Mouse (Mus musculus) layer of hippocampus, adult 2 months (tissue): ENCODE measurements around the gene Nrp1. TPM values are rescaled to one million over a fixed set of nuclear protein-coding genes. Genes with fewer than 3 reads are reported as not detected.

Experiments
- DNase-seq, 2 experiments: peaks; one replicate each; pipeline ENCODE4 v3.0.0; 2022; ENCODE audit warnings: low spot score in 2 of 2
- H3K27ac ChIP-seq: fragments of 200-600 bp; 2 replicates; pipeline ENCODE4 v1.8.1; 2022
- H3K4me3 ChIP-seq: fragments of 200-600 bp; 2 replicates; pipeline ENCODE4 v1.8.1; 2022; ENCODE audit warnings: mild to moderate bottlenecking
- CTCF ChIP-seq: fragments of 200-600 bp; conservative IDR thresholded peaks from 2 replicates; pipeline ENCODE4 v1.8.1; 2022; ENCODE audit warnings: antibody characterized with exemption, mild to moderate bottlenecking, moderate library complexity
- total RNA-seq, 2 experiments: library from RNA; stranded (reverse); gene quantifications; 2 replicates each; pipeline ENCODE4 v1.2.3; 2021

Gene Nrp1
- total RNA-seq, 2 experiments from 2014 or later, result 98.8 to 106 TPM

DNA sequence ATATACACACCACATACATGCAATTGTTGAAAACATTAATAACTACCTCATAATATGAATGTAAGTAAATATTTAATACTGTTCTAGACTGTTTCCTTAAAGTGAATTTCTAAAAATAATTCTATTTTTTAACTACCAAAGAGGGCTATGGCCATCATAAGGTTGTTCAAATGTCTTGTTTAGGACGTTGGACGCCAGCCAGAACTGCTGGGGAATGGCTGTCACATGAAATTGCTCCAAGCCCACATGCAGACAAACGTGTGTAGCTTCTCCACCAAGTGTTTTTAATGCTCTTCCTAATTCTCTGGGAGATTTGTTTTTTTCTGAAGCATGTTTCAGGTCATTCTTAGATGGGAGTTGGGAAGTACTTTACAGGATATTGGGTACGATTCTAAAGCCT lies 55.0 kb downstream of the Nrp1 start:
- TF ChIP-seq CTCF, result no peak
- H3K4me3 ChIP-seq, result no peak overlapping the region
- DNase-seq, result no peak
- H3K27ac ChIP-seq, result no peak overlapping the region

GRCm38 (mm10) chr8:128415730-128416684 lies 57.6 kb downstream of the Nrp1 start:
- TF ChIP-seq CTCF, result no peak

GRCm38 (mm10) chr8:128416896-128417295 lies 58.5 kb downstream of the Nrp1 start:
- no peak for TF ChIP-seq CTCF

More at GRCm38 (mm10) chr8:128415730-128416684, 57.6 kb downstream of the Nrp1 start:
- H3K27ac ChIP-seq, result no peak overlapping the region
- peak; percentile 41 to 60 for DNase-seq
- no peak overlapping the region for H3K4me3 ChIP-seq

GRCm38 (mm10) chr8:128417956-128418796 lies 59.8 kb downstream of the Nrp1 start:
- TF ChIP-seq CTCF, result no peak
- Histone ChIP-seq H3K27ac (peak overlapping the region; percentile 36; the same call in 1 of the 2 replicates), H3K4me3 (no peak overlapping the region)
- DNase-seq, result peak in 1 of 2 experiments; percentile 44

More at GRCm38 (mm10) chr8:128416896-128417295, 58.5 kb downstream of the Nrp1 start:
- DNase-seq, result no peak
- no peak overlapping the region for H3K4me3 ChIP-seq
- H3K27ac ChIP-seq, result no peak overlapping the region

- Histone ChIP-seq H3K4me3 (no peak overlapping the region), H3K27ac (no peak overlapping the region)
- no peak for DNase-seq
- no peak for TF ChIP-seq CTCF
These were observed 61.6 kb downstream of the Nrp1 start for GRCm38 (mm10) chr8:128419984-128420383.

DNA sequence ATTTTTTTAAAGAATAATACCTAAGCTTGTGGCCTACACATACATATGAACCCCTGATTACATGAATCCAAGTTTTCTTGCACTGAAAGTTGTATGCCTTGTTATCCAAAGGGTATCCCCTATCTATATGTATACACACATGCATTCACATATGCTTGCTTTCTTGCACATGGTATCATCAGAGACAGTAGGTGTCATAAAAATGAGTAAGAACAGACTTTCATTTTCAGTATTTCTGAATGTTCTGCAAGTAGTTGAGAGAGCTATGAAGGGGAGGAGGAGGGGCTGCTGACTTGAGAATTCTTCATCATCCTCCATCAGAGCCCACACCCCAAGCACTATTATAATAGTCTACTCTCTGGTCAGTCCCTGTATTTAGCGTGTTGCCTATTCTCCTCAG lies 62.0 kb downstream of the Nrp1 start:
- TF ChIP-seq CTCF, result no peak
- H3K4me3 ChIP-seq, result no peak overlapping the region
- DNase-seq, result no peak
- H3K27ac ChIP-seq, result no peak overlapping the region

GRCm38 (mm10) chr8:128423813-128424212 lies 65.4 kb downstream of the Nrp1 start:
- DNase-seq, result no peak
- no peak overlapping the region for H3K4me3 ChIP-seq
- H3K27ac ChIP-seq, result no peak overlapping the region
- no peak for TF ChIP-seq CTCF

GRCm38 (mm10) chr8:128424626-128425333 lies 66.4 kb downstream of the Nrp1 start:
- no peak overlapping the region for H3K4me3 ChIP-seq
- no peak for TF ChIP-seq CTCF
- no peak for DNase-seq
- no peak overlapping the region for H3K27ac ChIP-seq

- Histone ChIP-seq H3K27ac (no peak overlapping the region), H3K4me3 (no peak overlapping the region)
- TF ChIP-seq CTCF, result no peak
- no peak for DNase-seq
These were observed 68.7 kb downstream of the Nrp1 start for GRCm38 (mm10) chr8:128427071-128427470.

GRCm38 (mm10) chr8:128428971-128429370 lies 70.6 kb downstream of the Nrp1 start:
- H3K4me3 ChIP-seq, result no peak overlapping the region

GRCm38 (mm10) chr8:128431082-128431481 lies 72.7 kb downstream of the Nrp1 start:
- no peak for TF ChIP-seq CTCF
- DNase-seq, result no peak
- H3K27ac ChIP-seq, result peak overlapping the region; percentile 46; the same call in 1 of the 2 replicates
- no peak overlapping the region for H3K4me3 ChIP-seq

More at GRCm38 (mm10) chr8:128428971-128429370, 70.6 kb downstream of the Nrp1 start:
- TF ChIP-seq CTCF, result no peak
- no peak for DNase-seq
- H3K27ac ChIP-seq, result peak overlapping the region; percentile 3

DNA sequence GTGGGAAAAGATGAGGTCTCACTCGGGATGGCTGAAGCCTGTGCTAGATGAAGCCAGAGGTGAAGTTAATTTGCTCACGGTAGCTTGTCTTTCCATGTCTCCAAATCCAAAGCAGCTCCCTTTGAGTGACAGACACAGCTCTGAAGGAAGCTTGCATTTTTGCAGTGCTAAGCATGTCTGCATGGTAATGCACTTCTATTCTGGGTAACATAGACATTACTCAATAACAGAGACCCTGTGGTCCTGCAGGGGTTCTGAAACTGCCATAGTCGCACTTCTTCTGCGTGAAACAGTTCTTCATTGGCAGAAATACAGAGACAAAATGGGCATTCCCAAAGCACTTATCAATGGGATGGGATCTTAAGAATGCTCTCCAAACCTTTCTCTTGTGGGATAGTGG lies 77.3 kb downstream of the Nrp1 start:
- TF ChIP-seq CTCF, result no peak
- peak overlapping the region; percentile 85 for H3K27ac ChIP-seq
- H3K4me3 ChIP-seq, result no peak overlapping the region
- DNase-seq, result no peak
